Mouse (Mus musculus): Measurements from ENCODE around the gene Hoxa2.

The Hoxa2 gene

GRCm38 (mm10) chr6:52164626-52165440 lies at the start of gene Hoxa2:
TSS of gene Hoxa2 (minus strand) at chr6:52164831.
- DNase-seq (ENCODE audit: low spot score in 2 of 2): no peak

DNA sequence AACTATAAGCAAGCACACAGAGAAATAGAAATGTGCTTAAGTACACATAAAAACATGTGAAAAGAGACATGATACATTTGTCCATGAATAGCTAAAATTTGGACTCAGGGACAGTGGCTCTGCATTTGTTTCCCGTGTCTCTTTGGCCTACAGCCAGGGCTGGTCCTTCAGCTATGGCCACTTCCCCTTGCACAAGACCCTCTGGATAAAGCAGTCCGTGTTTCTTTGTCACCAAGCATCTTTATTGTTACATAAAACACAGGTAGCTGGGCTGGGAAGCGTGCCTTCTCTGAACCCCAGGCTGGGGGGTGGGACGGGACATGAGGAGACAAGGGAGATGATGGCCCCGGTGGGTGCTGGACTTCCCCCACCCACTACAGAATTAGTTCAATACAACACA lies 49.6 kb upstream of the Hoxa2 start:
- no peak for DNase-seq (ENCODE audit: low spot score in 2 of 2)

- DNase-seq (ENCODE audit: low spot score in 2 of 2): no peak
Observed at GRCm38 (mm10) chr6:52213119-52213986, 48.7 kb upstream of the Hoxa2 start, which contains the start of the genes Hoxa3 and Gm28308. TSS of gene Hoxa3 (minus strand) at chr6:52213336. TSS of gene Gm28308 (minus strand) at chr6:52213339.

DNA sequence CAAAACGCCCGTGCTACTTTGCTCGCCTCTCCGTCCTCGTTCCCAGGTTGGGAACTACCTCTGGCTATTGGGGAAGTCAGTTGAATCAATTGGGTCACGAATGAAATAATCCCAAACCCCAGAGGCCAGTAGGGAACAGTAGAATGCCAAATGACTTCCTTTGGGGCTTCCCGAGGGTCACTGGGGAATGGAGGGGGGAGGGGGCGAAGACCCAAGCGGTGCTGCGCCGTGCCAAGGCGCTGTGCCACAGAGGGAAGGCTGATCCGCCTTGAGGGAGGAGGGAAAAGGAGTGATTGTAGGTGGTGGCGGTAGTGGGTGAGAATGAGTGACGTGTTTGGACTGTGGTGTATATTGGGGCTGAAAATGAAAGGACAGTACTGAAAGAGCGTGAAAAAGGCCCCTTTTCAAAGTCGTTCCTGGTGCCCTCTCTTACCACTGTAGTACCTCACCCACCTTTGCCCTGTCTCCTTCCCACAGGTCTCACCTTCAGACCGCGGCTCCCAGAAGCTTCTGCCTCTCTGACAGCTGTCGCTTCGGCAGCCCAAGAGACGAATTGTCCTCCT lies 48.0 kb upstream of the Hoxa2 start:
- DNase-seq (ENCODE audit: low spot score in 2 of 2): no peak

- no peak for DNase-seq (ENCODE audit: low spot score in 2 of 2)
Observed at GRCm38 (mm10) chr6:52211961-52212360, 47.3 kb upstream of the Hoxa2 start.

- DNase-seq (ENCODE audit: low spot score in 2 of 2): peak in 1 of 2 experiments; percentile 23
Observed at GRCm38 (mm10) chr6:52211170-52211935, 46.7 kb upstream of the Hoxa2 start.

DNA sequence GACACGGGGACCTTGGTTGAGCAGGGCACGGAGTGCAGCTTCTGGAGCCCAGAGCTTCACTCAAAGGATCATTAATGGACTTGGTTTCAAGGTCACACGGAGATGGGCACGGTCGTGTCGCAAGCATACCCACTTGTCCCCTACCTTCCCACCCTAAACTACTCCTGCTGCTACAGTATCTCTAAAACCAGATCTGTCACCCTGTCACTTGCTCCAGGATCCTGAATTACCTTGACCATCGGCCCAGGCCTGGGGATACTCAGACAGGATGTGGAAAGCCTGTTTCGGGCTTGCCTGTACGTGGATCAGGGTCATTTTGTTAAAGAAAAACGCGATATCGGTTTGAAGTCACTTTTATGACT lies 45.0 kb upstream of the Hoxa2 start:
- no peak for DNase-seq (ENCODE audit: low spot score in 2 of 2)

DNA sequence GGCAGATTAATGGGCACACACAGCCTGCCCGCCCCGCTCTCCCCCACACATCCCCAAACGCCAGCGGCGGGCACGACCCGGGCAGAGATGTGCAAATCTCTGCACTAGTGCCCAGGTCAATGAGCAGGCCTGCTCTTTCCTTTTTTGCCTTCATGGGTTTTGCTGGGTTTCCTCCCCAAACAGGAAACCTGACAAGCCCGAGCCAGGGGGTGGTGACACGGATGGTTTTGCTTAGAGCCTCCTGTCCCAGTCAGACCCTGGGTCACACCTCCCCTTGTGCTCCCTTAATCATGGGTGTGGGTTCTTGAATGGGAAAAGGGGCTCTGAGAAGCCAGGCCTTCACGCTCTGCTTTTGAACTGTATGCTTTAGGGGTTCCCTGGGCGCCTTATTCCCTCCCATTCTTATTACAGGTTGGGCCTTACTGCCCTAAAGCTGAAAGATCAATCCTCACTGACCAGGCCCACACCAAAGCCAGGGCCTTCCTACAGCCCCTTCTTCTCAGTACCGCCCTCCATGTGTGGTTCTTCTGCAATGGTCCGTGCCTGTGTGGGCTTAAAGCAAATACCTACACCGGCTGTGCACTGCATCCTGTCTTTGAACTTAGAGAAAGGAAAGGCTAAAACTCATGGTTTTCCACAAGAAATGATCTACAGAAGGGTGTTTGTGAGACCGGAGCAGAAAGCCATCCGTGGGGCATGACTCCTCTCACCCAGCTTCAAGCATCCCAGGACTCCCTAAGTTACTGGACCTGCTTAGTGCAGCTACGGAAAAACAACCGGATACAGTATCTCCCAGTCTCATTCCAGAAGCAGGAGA lies 44.4 kb upstream of the Hoxa2 start:
- DNase-seq (ENCODE audit: low spot score in 2 of 2): no peak

DNA sequence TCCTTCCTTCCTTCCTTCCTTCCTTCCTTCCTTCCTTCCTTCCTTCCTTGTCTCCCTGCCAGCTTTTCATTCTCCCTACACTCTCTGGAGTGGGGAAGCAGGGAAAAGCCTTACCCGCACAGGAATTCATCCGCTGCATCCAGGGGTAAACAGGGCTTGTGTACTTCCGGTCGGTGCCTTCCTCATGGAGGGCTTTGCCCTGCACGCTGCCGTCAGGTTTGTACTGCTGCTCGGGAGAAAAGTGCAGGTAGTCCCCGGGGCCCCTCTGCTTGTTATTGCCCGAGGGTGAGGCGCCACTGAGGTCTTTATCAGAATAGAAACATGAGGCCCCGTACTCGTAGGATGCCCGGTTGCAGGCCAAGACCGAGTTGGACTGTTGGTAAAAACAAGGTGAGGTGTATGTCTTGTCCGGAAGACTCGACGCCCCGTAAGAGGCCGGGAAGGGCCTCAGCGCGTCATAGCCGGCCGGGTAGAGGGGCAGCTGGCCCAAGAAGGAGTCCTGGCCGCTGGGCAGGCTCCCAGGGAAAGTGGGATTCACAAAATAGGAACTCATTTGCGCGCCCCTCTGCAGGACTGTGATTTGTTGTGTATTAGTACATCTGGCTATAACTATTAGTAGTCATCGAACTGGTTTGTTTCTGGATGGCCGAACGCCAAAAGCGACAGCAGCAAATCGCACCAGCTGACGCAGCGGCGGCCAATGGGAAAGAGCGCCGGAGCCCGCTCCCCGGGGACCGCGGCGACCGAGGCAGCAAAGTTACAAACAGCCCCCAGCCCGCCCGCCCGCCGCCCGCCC lies 43.6 kb upstream of the Hoxa2 start, which contains the start of gene Hoxa6:
Hoxa6 (minus strand) TSS at position 651 of the 796 bp plus-strand sequence.
- DNase-seq (ENCODE audit: low spot score in 2 of 2): no peak

DNA sequence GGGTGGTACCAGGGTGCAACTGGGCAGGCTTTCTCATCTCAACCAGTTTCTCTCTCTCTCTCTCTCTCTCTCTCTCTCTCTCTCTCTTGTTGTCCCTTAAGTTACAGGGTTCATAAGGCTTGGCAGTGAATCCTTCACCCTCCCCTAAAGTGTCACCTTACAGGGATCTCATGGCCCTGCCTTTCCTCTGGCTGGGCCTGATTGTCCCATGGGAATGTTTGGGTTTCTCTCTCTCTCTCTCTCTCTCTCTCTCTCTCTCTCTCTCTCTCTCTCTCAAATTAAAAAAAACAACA lies 43.0 kb upstream of the Hoxa2 start:
- no peak for DNase-seq (ENCODE audit: low spot score in 2 of 2)

DNA sequence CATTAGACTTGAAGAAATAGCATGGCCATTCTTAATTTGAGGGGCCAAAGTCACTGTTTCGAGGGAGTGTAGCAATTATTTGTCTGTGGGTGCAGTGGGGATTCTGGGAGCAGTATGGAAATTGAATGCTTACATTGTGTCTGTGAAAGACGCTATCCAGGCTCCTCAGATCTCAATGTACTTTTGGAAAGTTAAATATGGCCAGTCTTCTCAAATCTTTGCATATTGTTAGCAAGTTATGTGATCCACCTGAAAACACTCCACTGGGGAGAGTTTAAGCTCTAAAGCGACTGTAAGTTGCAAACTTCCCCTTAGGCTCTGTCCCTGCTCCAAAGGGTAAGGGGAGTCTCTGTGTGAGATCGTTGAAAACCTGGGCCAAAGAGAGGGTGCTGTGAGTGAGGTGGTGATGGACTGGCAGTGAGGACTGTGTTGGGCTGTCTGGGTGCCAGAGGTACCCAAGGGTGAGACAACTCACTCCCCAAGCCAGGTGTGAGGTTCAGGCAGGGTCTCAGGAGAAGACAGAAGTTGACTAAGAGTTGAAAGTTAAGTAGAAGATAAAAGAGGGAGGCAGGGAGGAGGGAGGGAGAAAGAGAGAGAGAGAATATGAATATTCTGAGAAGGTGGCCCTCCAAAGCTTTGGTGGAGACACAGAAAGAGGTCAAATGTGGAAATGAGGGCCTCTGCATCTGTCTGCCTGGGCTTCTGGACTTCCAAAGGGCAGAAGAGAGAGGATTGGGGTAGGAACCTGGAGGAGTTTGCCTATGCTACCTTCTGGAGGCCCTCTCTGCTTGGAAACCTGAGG lies 42.5 kb upstream of the Hoxa2 start:
- DNase-seq (ENCODE audit: low spot score in 2 of 2): no peak

- DNase-seq (ENCODE audit: low spot score in 2 of 2): no peak
Observed at GRCm38 (mm10) chr6:52205638-52206621, 41.3 kb upstream of the Hoxa2 start.

DNA sequence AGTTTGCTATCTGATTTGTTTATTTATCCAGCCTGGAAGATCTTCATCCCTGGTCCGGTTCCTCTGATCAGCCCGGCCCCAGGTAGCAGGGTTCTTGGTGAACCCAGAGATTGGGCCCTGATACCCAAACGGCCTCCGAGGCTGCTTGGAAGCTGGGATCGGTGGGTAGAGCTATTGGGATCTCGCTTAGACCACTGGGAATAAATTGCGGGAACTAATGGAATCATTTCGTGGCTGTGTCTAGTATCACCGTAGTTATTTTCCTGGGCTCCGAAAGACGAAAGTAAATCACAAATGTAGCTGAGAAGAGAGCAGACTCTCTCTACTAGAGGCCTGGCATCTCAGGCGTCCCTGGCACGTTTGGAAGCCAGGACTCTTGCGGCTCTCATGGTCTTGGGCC lies 40.6 kb upstream of the Hoxa2 start:
- DNase-seq (ENCODE audit: low spot score in 2 of 2): no peak

- DNase-seq (ENCODE audit: low spot score in 2 of 2): no peak
Observed at GRCm38 (mm10) chr6:52204050-52204752, 39.6 kb upstream of the Hoxa2 start, which contains the start of gene Hoxa5. TSS of gene Hoxa5 (minus strand) at chr6:52204587.

GRCm38 (mm10) chr6:52203371-52204049 lies 38.9 kb upstream of the Hoxa2 start:
- DNase-seq (ENCODE audit: low spot score in 2 of 2): no peak

GRCm38 (mm10) chr6:52203121-52203370 lies 38.4 kb upstream of the Hoxa2 start:
- DNase-seq (ENCODE audit: low spot score in 2 of 2): no peak

All from frontal cortex, postnatal 25 days (tissue).